Mouse (Mus musculus): Measurements from ENCODE around the gene Glod5. TPM values are rescaled to one million over a fixed set of nuclear protein-coding genes. Genes with fewer than 3 reads are reported as not detected.

The Glod5 gene
- polyA plus RNA-seq, 1 experiment from 2014 or later, result 0.68 TPM

- Histone ChIP-seq H3K9ac (replicated peaks; ENCODE audit: low read depth) (no peak overlapping the region), H3K36me3 (ENCODE audit: insufficient read depth, low read length) (no peaks in the 10 kb centered on the region), H3K27ac (ENCODE audit: low read length) (no peak overlapping the region), H3K27me3 (replicated peaks; ENCODE audit: insufficient read depth, low read length) (no peaks in the 10 kb centered on the region), H3K9me3 (ENCODE audit: low read length) (no peaks in the 10 kb centered on the region), H3K4me1 (ENCODE audit: insufficient read depth, low read depth, low read length) (no peaks in the 10 kb centered on the region), H3K4me3 (ENCODE audit: low read depth, low read length) (no peak overlapping the region), H3K4me2 (replicated peaks; ENCODE audit: low read depth, low read length) (no peak overlapping the region)
- ATAC-seq (no peak), DNase-seq (ENCODE audit: low spot score) (no peak)
- WGBS, result 45% methylated on average over 5 of the region's 5 CpGs
- no peak for TF ChIP-seq EP300 (IDR thresholded peaks at IDR 0.05)
- TF ChIP-seq CTCF (IDR thresholded peaks at IDR 0.05), result no peak
Measured at GRCm38 (mm10) chrX:8002001-8002400, 16.3 kb downstream of the Glod5 start.

- Histone ChIP-seq H3K36me3 (ENCODE audit: insufficient read depth, low read length) (no peaks in the 10 kb centered on the region), H3K4me2 (replicated peaks; ENCODE audit: low read depth, low read length) (no peak overlapping the region)
- no peak for ATAC-seq
Measured at GRCm38 (mm10) chrX:8000546-8001192, 17.6 kb downstream of the Glod5 start.

GRCm38 (mm10) chrX:7993068-7993735 lies 25.1 kb downstream of the Glod5 start:
- no peaks in the 10 kb centered on the region for H3K27me3 ChIP-seq (replicated peaks; ENCODE audit: insufficient read depth, low read length)
- no peak overlapping the region for H3K4me2 ChIP-seq (replicated peaks; ENCODE audit: low read depth, low read length)
- WGBS, result 63% methylated on average over 10 of the region's 10 CpGs
- DNase-seq (ENCODE audit: low spot score) (no peak), ATAC-seq (no peak)
- no peaks in the 10 kb centered on the region for H3K4me1 ChIP-seq (ENCODE audit: insufficient read depth, low read depth, low read length)
- H3K9ac ChIP-seq (replicated peaks; ENCODE audit: low read depth), result no peak overlapping the region
- H3K9me3 ChIP-seq (ENCODE audit: low read length), result no peaks in the 10 kb centered on the region
- no peaks in the 10 kb centered on the region for H3K36me3 ChIP-seq (ENCODE audit: insufficient read depth, low read length)
- no peak for TF ChIP-seq CTCF (IDR thresholded peaks at IDR 0.05)
- TF ChIP-seq EP300 (IDR thresholded peaks at IDR 0.05), result no peak
- H3K4me3 ChIP-seq (ENCODE audit: low read depth, low read length), result no peak overlapping the region
- H3K27ac ChIP-seq (ENCODE audit: low read length), result no peak overlapping the region

More at GRCm38 (mm10) chrX:8000546-8001192, 17.6 kb downstream of the Glod5 start:
- no peaks in the 10 kb centered on the region for H3K9me3 ChIP-seq (ENCODE audit: low read length)
- no peak overlapping the region for H3K9ac ChIP-seq (replicated peaks; ENCODE audit: low read depth)
- WGBS, result 62% methylated on average over 3 of the region's 3 CpGs
- no peak overlapping the region for H3K4me3 ChIP-seq (ENCODE audit: low read depth, low read length)
- no peaks in the 10 kb centered on the region for H3K4me1 ChIP-seq (ENCODE audit: insufficient read depth, low read depth, low read length)
- no peak for DNase-seq (ENCODE audit: low spot score)
- no peak overlapping the region for H3K27ac ChIP-seq (ENCODE audit: low read length)
- no peaks in the 10 kb centered on the region for H3K27me3 ChIP-seq (replicated peaks; ENCODE audit: insufficient read depth, low read length)
- no peak for TF ChIP-seq EP300 (IDR thresholded peaks at IDR 0.05)
- TF ChIP-seq CTCF (IDR thresholded peaks at IDR 0.05), result no peak

GRCm38 (mm10) chrX:7992379-7993067 lies 25.8 kb downstream of the Glod5 start:
- Histone ChIP-seq H3K27me3 (replicated peaks; ENCODE audit: insufficient read depth, low read length) (no peaks in the 10 kb centered on the region), H3K4me1 (ENCODE audit: insufficient read depth, low read depth, low read length) (no peaks in the 10 kb centered on the region), H3K27ac (ENCODE audit: low read length) (no peak overlapping the region), H3K4me2 (replicated peaks; ENCODE audit: low read depth, low read length) (no peak overlapping the region), H3K9ac (replicated peaks; ENCODE audit: low read depth) (no peak overlapping the region), H3K36me3 (ENCODE audit: insufficient read depth, low read length) (no peaks in the 10 kb centered on the region), H3K4me3 (ENCODE audit: low read depth, low read length) (no peak overlapping the region), H3K9me3 (ENCODE audit: low read length) (no peaks in the 10 kb centered on the region)
- TF ChIP-seq CTCF (IDR thresholded peaks at IDR 0.05), result no peak
- no peak for TF ChIP-seq EP300 (IDR thresholded peaks at IDR 0.05)
- 52% methylated on average over 8 of the region's 8 CpGs for WGBS
- ATAC-seq, result no peak
- no peak for DNase-seq (ENCODE audit: low spot score)

GRCm38 (mm10) chrX:7981368-7981767 lies 36.9 kb downstream of the Glod5 start:
- H3K4me3 ChIP-seq (ENCODE audit: low read depth, low read length), result no peak overlapping the region
- no peak overlapping the region for H3K4me2 ChIP-seq (replicated peaks; ENCODE audit: low read depth, low read length)
- no peaks in the 10 kb centered on the region for H3K36me3 ChIP-seq (ENCODE audit: insufficient read depth, low read length)

GRCm38 (mm10) chrX:7977892-7978291 lies 40.4 kb downstream of the Glod5 start, which contains the start of gene Gata1:
Gata1 (minus strand) TSS chrX:7978071.
- Histone ChIP-seq H3K27me3 (replicated peaks; ENCODE audit: insufficient read depth, low read length) (no peaks in the 10 kb centered on the region), H3K27ac (ENCODE audit: low read length) (no peak within 1 kb of the TSS), H3K9me3 (ENCODE audit: low read length) (no peaks in the 10 kb centered on the region), H3K4me3 (ENCODE audit: low read depth, low read length) (no peak within 1 kb of the TSS), H3K4me1 (ENCODE audit: insufficient read depth, low read depth, low read length) (no peaks in the 10 kb centered on the region), H3K36me3 (ENCODE audit: insufficient read depth, low read length) (no peaks in the 10 kb centered on the region), H3K4me2 (replicated peaks; ENCODE audit: low read depth, low read length) (no peak within 1 kb of the TSS), H3K9ac (replicated peaks; ENCODE audit: low read depth) (no peak within 1 kb of the TSS)
- TF ChIP-seq EP300 (IDR thresholded peaks at IDR 0.05), result no peak
- no peak for TF ChIP-seq CTCF (IDR thresholded peaks at IDR 0.05)
- ATAC-seq (no peak), DNase-seq (ENCODE audit: low spot score) (no peak)
- 93% methylated on average over 11 of the region's 11 CpGs for WGBS

More at GRCm38 (mm10) chrX:7981368-7981767, 36.9 kb downstream of the Glod5 start:
- DNase-seq (ENCODE audit: low spot score) (no peak), ATAC-seq (no peak)
- Histone ChIP-seq H3K27me3 (replicated peaks; ENCODE audit: insufficient read depth, low read length) (no peaks in the 10 kb centered on the region), H3K27ac (ENCODE audit: low read length) (no peak overlapping the region), H3K9me3 (ENCODE audit: low read length) (no peaks in the 10 kb centered on the region), H3K4me1 (ENCODE audit: insufficient read depth, low read depth, low read length) (no peaks in the 10 kb centered on the region), H3K9ac (replicated peaks; ENCODE audit: low read depth) (no peak overlapping the region)
- 84% methylated on average over 7 of the region's 7 CpGs for WGBS
- no peak for TF ChIP-seq CTCF (IDR thresholded peaks at IDR 0.05)
- no peak for TF ChIP-seq EP300 (IDR thresholded peaks at IDR 0.05)

All from lung, postnatal 0 days (tissue).